Comparison of ENCODE assay signal across 21 mouse cellular contexts in the genomic region with DNA sequence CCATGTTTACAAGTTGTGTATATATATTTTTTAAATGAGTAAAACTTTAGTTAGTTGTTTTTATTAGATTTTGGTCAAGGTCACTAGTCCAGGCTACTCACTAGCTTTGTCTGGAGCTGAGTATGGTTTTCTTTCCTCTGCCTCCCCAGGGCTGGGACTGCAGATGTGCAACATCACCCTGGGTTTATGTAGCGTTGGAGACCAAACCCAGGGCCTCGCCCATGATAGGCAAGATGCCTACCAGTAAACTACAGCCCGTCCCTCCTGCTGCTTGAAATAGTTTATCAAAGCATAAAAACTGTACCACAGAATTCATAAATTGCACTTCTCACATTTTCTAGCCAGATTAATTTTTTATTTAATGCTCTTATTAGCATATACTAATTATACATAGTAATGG.
"Had no signal": no experiment of that assay in that cellular context is flagged by ENCODE, and none has a peak within 500 bp of the region (broad histone marks: within the 10 kb centered on the region; RNA-seq: fewer than 3 reads in every experiment).

No protein-coding gene starts in this region.

- ATAC-seq: forebrain, embryonic 13.5 days; forebrain, embryonic 14.5 days; forebrain, embryonic 15.5 days; forebrain, embryonic 16.5 days; forebrain, postnatal 0 days had no signal

- DNase-seq: cerebellum, adult 2 months; cerebellum, adult 8-10 months; cerebellum, adult 9-10 months; cerebellum, adult 9-11 months; cerebellum, postnatal 10 days; cerebellum, postnatal 14 days; cerebellum, postnatal 25 days; cerebellum, postnatal 36 days; embryo, embryonic 11 days; forebrain, postnatal 0 days; gastrocnemius, adult 2 months; gastrocnemius, postnatal 10 days; gastrocnemius, postnatal 14 days; gastrocnemius, postnatal 25 days; gastrocnemius, postnatal 36 days; heart, adult 18-20 months; heart, adult 2 months had no signal
